In genomic region chr8:70895571-70896259, GRCm38 (mm10) we compare ENCODE assay signal across 10 mouse cellular contexts. TPM values are rescaled to one million over a fixed set of nuclear protein-coding genes. Genes with fewer than 3 reads are reported as not detected.
A peak's percentile ranks its signal among the peaks of the same experiment; 100 is the strongest.
DNase-seq lines count a peak whose midpoint lies in the region; ATAC-seq and TF ChIP-seq lines count a peak whose summit lies in the region.
"Not testable (repeated sequence)": the region's sequence is repeated elsewhere in the genome, so short reads cannot be mapped to it uniquely, and the experiment has no call there.
"Had no signal": no experiment of that assay in that cellular context is flagged by ENCODE, and none has a peak within 500 bp of the region (broad histone marks: within the 10 kb centered on the region; RNA-seq: fewer than 3 reads in every experiment).

No protein-coding gene starts in this region.

- not testable (repeated sequence) for TF ChIP-seq CTCF in kidney, postnatal 0 days (IDR thresholded peaks at IDR 0.05; ENCODE audit: low read depth); small intestine, adult 2 months (IDR thresholded peaks at IDR 0.05; ENCODE audit: extremely low read depth, insufficient read length, insufficient replicate concordance, low read depth, low read length)

- not testable (repeated sequence) for H3K9me3 ChIP-seq in ES-E14 (ENCODE audit: control insufficient read depth, insufficient read depth, low read depth, low read length); embryonic facial prominence, embryonic 15.5 days (replicated peaks); hindbrain, embryonic 13.5 days; kidney, postnatal 0 days (replicated peaks; ENCODE audit: low read length); liver, embryonic 15.5 days (replicated peaks); midbrain, embryonic 13.5 days

- peaks cover 4 to 18% of the 10 kb centered on the region in 2 experiments; a peak in 3 of 4 replicates for H3K4me1 ChIP-seq in ES-E14 (ENCODE audit: control insufficient read depth in 2 of 2, insufficient read depth in 2 of 2, low read length in 2 of 2, poor library complexity in 1 of 2)
- H3K4me1 ChIP-seq in embryonic facial prominence, embryonic 15.5 days: peaks cover 42% of the 10 kb centered on the region
- peaks cover 31% of the 10 kb centered on the region for H3K4me1 ChIP-seq in hindbrain, embryonic 13.5 days (replicated peaks)
- peaks cover 23% of the 10 kb centered on the region for H3K4me1 ChIP-seq in kidney, postnatal 0 days (replicated peaks; ENCODE audit: insufficient read depth, low read length)
- peaks cover 72% of the 10 kb centered on the region for H3K4me1 ChIP-seq in liver, embryonic 15.5 days (replicated peaks)
- H3K4me1 ChIP-seq in midbrain, embryonic 13.5 days (replicated peaks): peaks cover 33% of the 10 kb centered on the region
- H3K4me1 ChIP-seq in small intestine, adult 2 months (ENCODE audit: control insufficient read depth, insufficient read depth, insufficient read length, low read length): peaks cover 20% of the 10 kb centered on the region

- 80% methylated on average over 24 of the region's 24 CpGs for WGBS in embryonic facial prominence, embryonic 15.5 days
- WGBS in hindbrain, embryonic 13.5 days: 80% methylated on average over 24 of the region's 24 CpGs
- WGBS in kidney, postnatal 0 days: 68% methylated on average over 24 of the region's 24 CpGs
- 69% methylated on average over 24 of the region's 24 CpGs for WGBS in liver, embryonic 15.5 days (ENCODE audit: insufficient replicate concordance)
- WGBS in midbrain, embryonic 13.5 days: 79% methylated on average over 24 of the region's 24 CpGs
- WGBS in small intestine, adult 2 months: 70% methylated on average over 24 of the region's 24 CpGs

- peak overlapping the region; percentile 66 to 98 for H3K4me3 ChIP-seq in ES-E14 (ENCODE audit: insufficient read depth in 1 of 2, low read depth in 1 of 2, low read length in 2 of 2, poor library complexity in 1 of 2, severe bottlenecking in 1 of 2)
- peak overlapping the region; percentile 95 for H3K4me3 ChIP-seq in embryonic facial prominence, embryonic 15.5 days (replicated peaks)
- peak overlapping the region; percentile 80 for H3K4me3 ChIP-seq in hindbrain, embryonic 13.5 days
- peak overlapping the region; percentile 92 for H3K4me3 ChIP-seq in kidney, postnatal 0 days (replicated peaks; ENCODE audit: low read depth, low read length)
- H3K4me3 ChIP-seq in liver, embryonic 15.5 days (replicated peaks): peak overlapping the region; percentile 79
- H3K4me3 ChIP-seq in midbrain, embryonic 13.5 days (replicated peaks): peak overlapping the region; percentile 85
- H3K4me3 ChIP-seq in small intestine, adult 2 months (ENCODE audit: low read depth, low read length): peak overlapping the region; percentile 96

- peak overlapping the region; percentile 96; the same call in 1 of the 2 replicates for H3K27ac ChIP-seq in ES-E14 (ENCODE audit: insufficient read depth, low read depth, low read length, poor library complexity, severe bottlenecking)
- not testable (repeated sequence) for H3K27ac ChIP-seq in embryonic facial prominence, embryonic 15.5 days (replicated peaks); hindbrain, embryonic 13.5 days; kidney, postnatal 0 days; liver, embryonic 15.5 days (replicated peaks); midbrain, embryonic 13.5 days; small intestine, adult 2 months (ENCODE audit: insufficient read depth, low read depth, low read length)

- H3K36me3 ChIP-seq in ES-E14 (ENCODE audit: control insufficient read depth, insufficient read depth, low read length, poor library complexity, severe bottlenecking): peaks cover 30% of the 10 kb centered on the region
- H3K36me3 ChIP-seq in embryonic facial prominence, embryonic 15.5 days: peaks cover 20% of the 10 kb centered on the region
- peaks cover 36% of the 10 kb centered on the region for H3K36me3 ChIP-seq in hindbrain, embryonic 13.5 days
- H3K36me3 ChIP-seq in kidney, postnatal 0 days (ENCODE audit: insufficient read depth, low read length): peaks cover 11% of the 10 kb centered on the region
- H3K36me3 ChIP-seq in liver, embryonic 15.5 days (replicated peaks): peaks cover 28% of the 10 kb centered on the region
- H3K36me3 ChIP-seq in midbrain, embryonic 13.5 days: peaks cover 34% of the 10 kb centered on the region
- peaks cover 17% of the 10 kb centered on the region for H3K36me3 ChIP-seq in small intestine, adult 2 months (ENCODE audit: control insufficient read depth, insufficient read depth, low read length)

- ATAC-seq in embryonic facial prominence, embryonic 15.5 days (ENCODE audit: insufficient number of reproducible peaks, low FRiP score, low TSS enrichment, low read depth); hindbrain, embryonic 13.5 days (ENCODE audit: low FRiP score); kidney, postnatal 0 days (replicated peaks; ENCODE audit: low FRiP score, low read depth); liver, embryonic 15.5 days (ENCODE audit: insufficient read depth); midbrain, embryonic 13.5 days: not testable (repeated sequence)

- DNase-seq in ES-E14 (ENCODE audit: low read depth, low spot score); kidney, postnatal 0 days (ENCODE audit: low spot score): not testable (repeated sequence)
- peak; percentile 92 for DNase-seq in heart, adult 11 months

- peak overlapping the region; percentile 89 for H3K4me2 ChIP-seq in embryonic facial prominence, embryonic 15.5 days (replicated peaks)
- H3K4me2 ChIP-seq in hindbrain, embryonic 13.5 days: peak overlapping the region; percentile 98
- H3K4me2 ChIP-seq in kidney, postnatal 0 days (ENCODE audit: low read length): peak overlapping the region; percentile 87
- peak overlapping the region; percentile 92 for H3K4me2 ChIP-seq in liver, embryonic 15.5 days
- H3K4me2 ChIP-seq in midbrain, embryonic 13.5 days (replicated peaks): peak overlapping the region; percentile 98

- H3K9ac ChIP-seq in ES-E14 (ENCODE audit: insufficient read depth, low read depth, low read length, poor library complexity, severe bottlenecking): peak overlapping the region; percentile 100
- H3K9ac ChIP-seq in embryonic facial prominence, embryonic 15.5 days: peak overlapping the region; percentile 88
- H3K9ac ChIP-seq in hindbrain, embryonic 13.5 days: peak overlapping the region; percentile 92
- H3K9ac ChIP-seq in kidney, postnatal 0 days (ENCODE audit: low read depth, low read length): peak overlapping the region; percentile 96; the same call in 1 of the 2 replicates
- H3K9ac ChIP-seq in liver, embryonic 15.5 days: peak overlapping the region; percentile 89; the same call in 1 of the 2 replicates
- H3K9ac ChIP-seq in midbrain, embryonic 13.5 days (replicated peaks): peak overlapping the region; percentile 93; the same call in 1 of the 2 replicates

- in situ Hi-C loops in ES-E14 (cut with MboI; ENCODE audit: low sequenced_read_pairs in 2 of 2, unreplicated experiment in 2 of 2): not testable (repeated sequence)

- H3K27me3 ChIP-seq in embryonic facial prominence, embryonic 15.5 days: peaks cover 42% of the 10 kb centered on the region
- H3K27me3 ChIP-seq in hindbrain, embryonic 13.5 days: peaks cover 50% of the 10 kb centered on the region
- peaks cover 17% of the 10 kb centered on the region for H3K27me3 ChIP-seq in kidney, postnatal 0 days (ENCODE audit: insufficient read depth, low read length)
- H3K27me3 ChIP-seq in liver, embryonic 15.5 days: peaks cover 34% of the 10 kb centered on the region
- peaks cover 45% of the 10 kb centered on the region for H3K27me3 ChIP-seq in midbrain, embryonic 13.5 days
- peaks cover 14% of the 10 kb centered on the region for H3K27me3 ChIP-seq in small intestine, adult 2 months (ENCODE audit: control insufficient read depth, insufficient read depth, low read length)

- not testable (repeated sequence) for TF ChIP-seq POLR2A in small intestine, adult 2 months (IDR thresholded peaks at IDR 0.05; ENCODE audit: low read depth, low read length)

RNA-seq across cellular contexts. Expression of gene Rpl18a, which starts 1.5 kb away (rescaled TPM):
- total RNA-seq in ES-E14 (2012; rRNA removed): 2,806 and 2,972 TPM in 2 replicates
- 4,781 and 4,906 TPM in 2 replicates for polyA plus RNA-seq in embryonic facial prominence, embryonic 15.5 days (2015; fragmentation: Nextera tagmentation; extraction: Ambion mirVana)
- 2,665 and 2,711 TPM in 2 replicates for polyA plus RNA-seq in hindbrain, embryonic 13.5 days (2015; fragmentation: Nextera tagmentation; extraction: Ambion mirVana)
- polyA plus RNA-seq in kidney, postnatal 0 days (2015; fragmentation: Nextera tagmentation; extraction: Ambion mirVana): 5,183 and 5,941 TPM in 2 replicates
- 2,061 and 2,126 TPM in 2 replicates for polyA plus RNA-seq in liver, embryonic 15.5 days (2015; fragmentation: Nextera tagmentation; extraction: Ambion mirVana)
- polyA plus RNA-seq in midbrain, embryonic 13.5 days (2015; fragmentation: Nextera tagmentation; extraction: Ambion mirVana): 2,682 and 2,717 TPM in 2 replicates
- polyA plus RNA-seq in small intestine, adult 2 months (2012; rRNA removed): 2,725 and 5,728 TPM in 2 replicates

RNA-seq across cellular contexts. Expression of gene Slc5a5, which starts 3.2 kb away (rescaled TPM):
- total RNA-seq in ES-E14 (2012; rRNA removed): 2.5 and 3.4 TPM in 2 replicates
- 0.45 and 0.64 TPM in 2 replicates for polyA plus RNA-seq in embryonic facial prominence, embryonic 15.5 days (2015; fragmentation: Nextera tagmentation; extraction: Ambion mirVana)
- 0.61 and 0.95 TPM in 2 replicates for polyA plus RNA-seq in hindbrain, embryonic 13.5 days (2015; fragmentation: Nextera tagmentation; extraction: Ambion mirVana)
- 0.09 and 0.11 TPM in 2 replicates for polyA plus RNA-seq in kidney, postnatal 0 days (2015; fragmentation: Nextera tagmentation; extraction: Ambion mirVana)
- 0.05 TPM in 1 of 2 replicates, not detected in the other for polyA plus RNA-seq in liver, embryonic 15.5 days (2015; fragmentation: Nextera tagmentation; extraction: Ambion mirVana)
- 0.67 and 0.73 TPM in 2 replicates for polyA plus RNA-seq in midbrain, embryonic 13.5 days (2015; fragmentation: Nextera tagmentation; extraction: Ambion mirVana)
- polyA plus RNA-seq in small intestine, adult 2 months (2012; rRNA removed): 0.41 and 24.2 TPM in 2 replicates
- total RNA-seq: heart, postnatal 25 days; megakaryocyte, adult 5-6 weeks had no signal

RNA-seq across cellular contexts. Expression of gene Map1s, which starts 10.0 kb away (rescaled TPM):
- total RNA-seq in ES-E14 (2012; rRNA removed): 53.4 and 60.8 TPM in 2 replicates
- polyA plus RNA-seq in embryonic facial prominence, embryonic 15.5 days (2015; fragmentation: Nextera tagmentation; extraction: Ambion mirVana): 50.1 and 50.2 TPM in 2 replicates
- polyA plus RNA-seq in hindbrain, embryonic 13.5 days (2015; fragmentation: Nextera tagmentation; extraction: Ambion mirVana): 55.6 and 61.9 TPM in 2 replicates
- polyA plus RNA-seq in kidney, postnatal 0 days (2015; fragmentation: Nextera tagmentation; extraction: Ambion mirVana): 32.5 and 34.1 TPM in 2 replicates
- 15.4 and 17.6 TPM in 2 replicates for polyA plus RNA-seq in liver, embryonic 15.5 days (2015; fragmentation: Nextera tagmentation; extraction: Ambion mirVana)
- 61.0 and 62.5 TPM in 2 replicates for polyA plus RNA-seq in midbrain, embryonic 13.5 days (2015; fragmentation: Nextera tagmentation; extraction: Ambion mirVana)
- 21.9 and 32.9 TPM in 2 replicates for polyA plus RNA-seq in small intestine, adult 2 months (2012; rRNA removed)

RNA-seq across cellular contexts. Expression of gene Ccdc124, which starts 22.0 kb away (rescaled TPM):
- total RNA-seq in ES-E14 (2012; rRNA removed): 52.5 and 82.3 TPM in 2 replicates
- 99.6 and 104 TPM in 2 replicates for polyA plus RNA-seq in embryonic facial prominence, embryonic 15.5 days (2015; fragmentation: Nextera tagmentation; extraction: Ambion mirVana)
- polyA plus RNA-seq in hindbrain, embryonic 13.5 days (2015; fragmentation: Nextera tagmentation; extraction: Ambion mirVana): 157 and 162 TPM in 2 replicates
- 87.2 and 90.3 TPM in 2 replicates for polyA plus RNA-seq in kidney, postnatal 0 days (2015; fragmentation: Nextera tagmentation; extraction: Ambion mirVana)
- 48.1 and 51.2 TPM in 2 replicates for polyA plus RNA-seq in liver, embryonic 15.5 days (2015; fragmentation: Nextera tagmentation; extraction: Ambion mirVana)
- polyA plus RNA-seq in midbrain, embryonic 13.5 days (2015; fragmentation: Nextera tagmentation; extraction: Ambion mirVana): 160 TPM in 2 replicates
- polyA plus RNA-seq in small intestine, adult 2 months (2012; rRNA removed): 35.9 and 64.7 TPM in 2 replicates

RNA-seq across cellular contexts. Expression of gene Kcnn1, which starts 32.7 kb away (rescaled TPM):
- 3.7 and 6.6 TPM in 2 replicates for total RNA-seq in ES-E14 (2012; rRNA removed)
- 3.8 and 5.6 TPM in 2 replicates for polyA plus RNA-seq in embryonic facial prominence, embryonic 15.5 days (2015; fragmentation: Nextera tagmentation; extraction: Ambion mirVana)
- 13.3 and 17.7 TPM in 2 replicates for polyA plus RNA-seq in hindbrain, embryonic 13.5 days (2015; fragmentation: Nextera tagmentation; extraction: Ambion mirVana)
- polyA plus RNA-seq in kidney, postnatal 0 days (2015; fragmentation: Nextera tagmentation; extraction: Ambion mirVana): 4.2 and 5.5 TPM in 2 replicates
- polyA plus RNA-seq in liver, embryonic 15.5 days (2015; fragmentation: Nextera tagmentation; extraction: Ambion mirVana): 0.25 and 0.38 TPM in 2 replicates
- 19.6 and 26.9 TPM in 2 replicates for polyA plus RNA-seq in midbrain, embryonic 13.5 days (2015; fragmentation: Nextera tagmentation; extraction: Ambion mirVana)
- polyA plus RNA-seq in small intestine, adult 2 months (2012; rRNA removed): 0.90 and 2.9 TPM in 2 replicates
